Mouse (Mus musculus): Measurements from ENCODE around the gene Espnl.
A peak's percentile ranks its signal among the peaks of the same experiment; 100 is the strongest.

Gene Espnl

DNA sequence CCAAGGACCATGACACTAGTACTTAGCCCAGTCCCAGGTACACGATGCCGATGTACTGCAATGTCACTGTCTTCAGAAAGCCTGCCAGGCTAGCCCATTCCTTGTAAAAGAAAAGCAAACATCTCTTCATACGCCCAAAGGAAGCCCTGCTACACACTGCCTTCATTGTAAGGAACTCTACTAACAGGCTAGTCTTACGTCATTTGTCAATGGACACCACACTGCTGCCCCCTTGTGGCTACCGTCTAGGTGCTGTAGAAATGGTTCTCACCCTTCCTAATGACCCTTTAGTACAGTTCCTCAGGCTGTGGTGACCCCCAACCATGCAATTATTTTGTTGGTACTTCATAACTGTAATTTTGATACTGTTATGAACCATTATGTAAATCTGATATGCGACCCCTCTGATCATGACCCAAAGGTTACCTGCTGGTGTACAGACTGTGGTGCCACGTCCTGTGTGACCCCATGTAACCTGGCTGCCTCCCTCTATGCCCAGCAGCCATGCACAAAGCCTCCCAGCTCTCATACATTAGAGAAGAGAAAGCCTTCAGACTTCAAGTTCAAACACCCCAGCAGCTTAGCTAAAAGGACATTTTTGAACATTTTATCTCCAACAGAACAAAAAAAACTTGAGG lies 58.7 kb downstream of the Espnl start:
- peak; percentile 68 for DNase-seq (ENCODE audit: low read depth, low spot score)

DNA sequence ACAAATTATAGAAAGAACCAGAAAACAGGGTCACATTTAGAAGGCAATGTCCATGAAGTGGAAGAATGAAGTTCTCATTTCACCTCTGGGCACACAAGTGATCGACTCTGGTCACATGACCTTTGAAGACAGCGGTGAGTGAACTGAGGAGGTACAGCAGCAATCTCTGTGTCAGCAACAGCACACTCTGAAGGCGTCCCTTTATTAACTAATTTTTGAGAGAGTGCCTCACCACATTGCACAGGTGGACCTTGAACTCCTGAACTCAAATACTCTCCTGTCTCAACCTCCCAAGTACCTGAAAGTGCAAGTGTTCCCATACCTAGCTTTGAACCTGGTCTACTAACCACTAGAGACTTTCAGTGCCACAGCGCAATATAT lies 59.2 kb downstream of the Espnl start:
- no peak for DNase-seq (ENCODE audit: low read depth, low spot score)

DNA sequence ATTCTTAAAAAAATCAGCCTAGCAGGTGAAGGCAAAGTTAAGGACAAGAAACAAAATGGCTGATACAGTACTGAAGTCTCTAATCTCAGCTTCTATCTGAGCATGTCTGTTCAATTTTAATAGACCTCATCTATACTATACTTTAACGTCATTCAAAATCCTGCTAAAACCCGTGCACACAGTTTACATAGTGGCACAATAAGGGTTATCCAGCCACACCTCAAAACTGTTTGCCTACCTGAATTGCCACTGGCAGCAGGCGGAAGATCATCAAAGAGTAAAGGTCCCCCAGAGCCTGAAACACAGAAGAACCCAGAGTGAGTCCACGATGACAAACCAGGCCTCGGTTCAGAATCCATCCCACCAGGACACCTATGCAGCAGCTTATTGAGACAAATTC lies 68.5 kb downstream of the Espnl start:
- no peak for DNase-seq (ENCODE audit: low read depth, low spot score)

DNA sequence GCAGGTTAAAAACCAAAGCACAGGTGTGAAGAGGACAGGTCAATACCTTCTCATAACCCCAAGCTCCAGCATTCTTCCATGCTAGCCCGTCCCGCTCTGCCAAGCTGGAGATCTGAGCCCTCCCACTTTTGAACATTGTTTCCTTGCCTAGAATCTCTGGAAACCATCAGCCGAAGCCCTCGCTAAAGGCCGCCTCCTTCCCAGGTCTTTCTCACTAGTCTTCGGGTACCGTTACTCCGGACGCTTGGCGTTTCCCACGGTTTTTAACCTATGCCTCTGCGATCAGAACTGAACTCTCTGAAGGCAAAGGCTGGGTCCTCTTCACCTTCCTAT lies 76.0 kb downstream of the Espnl start:
- DNase-seq (ENCODE audit: low read depth, low spot score): no peak

Data from skeletal muscle tissue, adult 2 months (tissue).